Mouse (Mus musculus) liver, adult 2 months (tissue): ENCODE measurements at regions not wholly inside any gene's neighbourhood (a gene's known extent, or its start where the extent isn't known, plus 50 kb on each side); places are given as distances from the start of the nearest gene placed in this dataset.

Experiments used
- CTCF ChIP-seq: fragments of 200-500 bp; IDR thresholded peaks from 2 replicates; pipeline ENCODE4 v1.5.1; 2011; ENCODE audit warnings: low read depth, low read length, control low read depth
- POLR2A ChIP-seq: fragments of 200-500 bp; IDR thresholded peaks from 2 replicates; pipeline ENCODE4 v1.6.1; 2011; ENCODE audit warnings: low read length, control low read depth; ENCODE audit not compliant: insufficient read depth; ENCODE audit errors: extremely low read depth

GRCm38 (mm10) chrX:13229891-13230614 is 50.7 kb upstream of the Ddx3x start:
- TF ChIP-seq CTCF = peak; percentile 9; the same call in 1 of the 2 replicates
- TF ChIP-seq POLR2A = no peak
